Mouse (Mus musculus) liver, adult 2 months (tissue): ENCODE data around the gene Zfp36. TPM values are rescaled to one million over a fixed set of nuclear protein-coding genes. Genes with fewer than 3 reads are reported as not detected.

Source experiments
- DNase-seq: peaks from one replicate; pipeline ENCODE4 v3.0.0-alpha.2; 2011; ENCODE audit warnings: low read depth, low spot score; ENCODE audit errors: extremely low read depth
- H3K27ac ChIP-seq: fragments of 200-500 bp; replicated peaks from 2 replicates; pipeline ENCODE4 v1.5.1; 2012; ENCODE audit warnings: low read depth, mild to moderate bottlenecking, control low read depth, inconsistent platforms, low read length; ENCODE audit not compliant: insufficient read depth
- H3K27me3 ChIP-seq: fragments of 200-500 bp; 2 replicates; pipeline ENCODE4 v1.6.1; 2012; ENCODE audit warnings: mild to moderate bottlenecking, moderate library complexity, low read length, inconsistent platforms; ENCODE audit not compliant: control insufficient read depth, insufficient read depth
- H3K36me3 ChIP-seq: fragments of 200-500 bp; 2 replicates; pipeline ENCODE4 v1.6.1; 2012; ENCODE audit warnings: low read length, inconsistent platforms; ENCODE audit not compliant: control insufficient read depth, insufficient read depth
- H3K4me1 ChIP-seq: fragments of 200-500 bp; 2 replicates; pipeline ENCODE4 v1.6.1; 2011; ENCODE audit warnings: low read length; ENCODE audit not compliant: control insufficient read depth, insufficient read depth
- H3K4me3 ChIP-seq: fragments of 200-500 bp; 2 replicates; pipeline ENCODE4 v1.5.1; 2011; ENCODE audit warnings: low read depth, mild to moderate bottlenecking, control low read depth, low read length, moderate library complexity; ENCODE audit not compliant: insufficient read depth
- H3K79me2 ChIP-seq: fragments of 200-500 bp; 2 replicates; pipeline ENCODE4 v1.6.1; 2012; ENCODE audit warnings: inconsistent platforms, mild to moderate bottlenecking, low read length, moderate library complexity; ENCODE audit not compliant: control insufficient read depth, insufficient read depth
- H3K9ac ChIP-seq: fragments of 200-500 bp; 2 replicates; pipeline ENCODE4 v1.6.1; 2012; ENCODE audit warnings: low read depth, mild to moderate bottlenecking, control low read depth, inconsistent platforms, low read length
- CTCF ChIP-seq: fragments of 200-500 bp; IDR thresholded peaks from 2 replicates; pipeline ENCODE4 v1.5.1; 2011; ENCODE audit warnings: low read depth, low read length, control low read depth
- POLR2A ChIP-seq: fragments of 200-500 bp; IDR thresholded peaks from 2 replicates; pipeline ENCODE4 v1.6.1; 2011; ENCODE audit warnings: low read length, control low read depth; ENCODE audit not compliant: insufficient read depth; ENCODE audit errors: extremely low read depth
- WGBS: fragments of 180-500 bp; shearing (Covaris S2); methylation state at CpG from one replicate; pipeline ENCODE4 v1.1.7; 2018; 5-methylcytosine and 5-hydroxymethylcytosine counted together
- polyA plus RNA-seq: library from polyadenylated mRNA; depleted of rRNA; stranded (reverse); fragments of >200 nt; gene quantifications from 2 replicates; pipeline ENCODE4 v1.2.3, GENCODE M21; 2012
- total RNA-seq: library from RNA; depleted of rRNA; stranded (reverse); fragments of >200 nt; gene quantifications from 2 replicates; pipeline ENCODE4 v1.2.3, GENCODE M21; 2014

Zfp36 gene
- total and polyA plus RNA-seq, 2 experiments: 16.4 to 41.1 TPM

DNA sequence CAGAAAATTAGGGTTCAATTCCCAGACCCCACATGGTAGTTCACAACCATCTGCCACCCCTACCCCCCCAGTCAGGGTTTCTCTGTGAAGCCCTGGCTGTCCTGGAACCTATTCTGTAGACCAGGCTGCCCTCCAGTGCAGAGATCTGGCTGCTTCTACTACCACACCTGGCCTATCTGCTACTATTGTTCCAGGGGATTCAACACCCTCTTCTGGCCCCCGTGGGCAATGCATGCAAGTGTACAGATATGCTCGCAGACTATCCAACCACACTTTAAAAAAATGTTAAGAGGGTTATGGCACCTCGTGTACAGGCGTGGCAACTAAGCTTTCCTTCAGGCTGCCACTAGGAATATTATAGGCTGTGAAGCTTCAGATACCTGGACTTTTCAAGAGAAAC is 32.8 kb upstream of the Zfp36 start:
- no peaks in the 10 kb centered on the region for H3K27me3 ChIP-seq
- DNase-seq: no peak
- TF ChIP-seq CTCF (no peak), POLR2A (no peak)
- H3K4me1 ChIP-seq: no peaks in the 10 kb centered on the region
- H3K36me3 ChIP-seq: peaks cover 20% of the 10 kb centered on the region
- H3K9ac ChIP-seq: no peak overlapping the region
- WGBS: 84% methylated on average over 4 of the region's 4 CpGs
- no peaks in the 10 kb centered on the region for H3K79me2 ChIP-seq
- no peak overlapping the region for H3K27ac ChIP-seq
- no peak overlapping the region for H3K4me3 ChIP-seq

DNA sequence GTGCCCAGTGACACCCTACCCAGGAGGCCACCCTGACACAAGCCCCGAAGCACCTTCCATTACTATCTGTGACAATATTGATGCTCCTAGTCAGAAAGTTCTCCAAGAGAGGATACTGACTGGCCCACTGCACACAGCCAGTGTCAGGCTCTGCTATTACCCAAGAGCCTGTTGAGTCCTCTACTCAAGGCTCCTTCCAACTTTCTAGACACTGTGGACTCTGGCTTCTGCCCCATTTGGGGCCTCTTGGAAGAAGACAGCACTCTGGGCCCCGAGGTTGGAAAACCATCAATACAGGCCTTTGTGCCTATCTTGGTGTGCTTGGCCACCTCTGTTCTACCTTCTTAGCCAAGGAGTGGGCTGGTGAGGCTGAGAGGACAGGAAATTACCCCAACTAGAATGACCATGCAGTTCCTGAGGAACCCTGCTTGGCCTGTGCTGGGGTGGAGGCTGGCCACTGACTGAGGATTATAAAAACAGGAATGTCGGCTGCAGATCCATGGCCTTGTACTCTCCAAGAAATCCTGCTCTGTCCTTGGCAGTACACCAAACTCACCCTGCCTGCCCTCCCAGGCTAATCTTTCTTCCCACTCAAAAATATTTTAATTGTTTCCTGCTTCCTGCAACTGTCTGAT is 30.9 kb upstream of the Zfp36 start:
- Histone ChIP-seq H3K27me3 (no peaks in the 10 kb centered on the region), H3K36me3 (peaks cover 24% of the 10 kb centered on the region), H3K4me3 (no peak overlapping the region), H3K4me1 (no peaks in the 10 kb centered on the region), H3K27ac (peak overlapping the region; percentile 44), H3K79me2 (no peaks in the 10 kb centered on the region), H3K9ac (no peak overlapping the region)
- DNase-seq: peak; percentile 42
- WGBS: 65% methylated on average over 3 of the region's 3 CpGs
- TF ChIP-seq POLR2A (no peak), CTCF (no peak)

DNA sequence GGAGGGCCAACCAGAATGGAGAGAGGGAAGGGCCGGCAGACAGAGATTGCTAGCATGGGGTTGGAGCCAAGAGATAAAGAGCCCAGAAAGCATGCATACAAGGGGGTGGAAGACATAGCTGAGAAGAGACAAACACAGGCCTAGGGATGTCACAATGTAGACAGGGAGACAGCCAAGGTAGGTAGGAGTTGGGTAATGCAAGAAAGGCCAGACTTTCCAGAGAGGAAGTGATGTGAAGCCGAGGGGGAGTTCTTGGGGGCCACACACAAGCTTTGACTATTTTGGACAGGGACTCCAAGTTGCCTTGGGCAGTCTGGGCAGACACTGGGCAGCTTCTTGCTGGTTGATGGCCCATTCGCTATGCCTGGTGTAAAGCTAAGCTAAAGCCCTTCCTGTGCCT is 21.9 kb upstream of the Zfp36 start:
- 65% methylated on average over 3 of the region's 3 CpGs for WGBS

GRCm38 (mm10) chr7:28401030-28401429 is 21.0 kb upstream of the Zfp36 start:
- Histone ChIP-seq H3K27me3 (no peaks in the 10 kb centered on the region), H3K9ac (no peak overlapping the region), H3K27ac (no peak overlapping the region), H3K4me1 (no peaks in the 10 kb centered on the region), H3K4me3 (no peak overlapping the region), H3K36me3 (peaks cover 48% of the 10 kb centered on the region), H3K79me2 (no peaks in the 10 kb centered on the region)
- DNase-seq: no peak
- TF ChIP-seq CTCF: no peak
- TF ChIP-seq POLR2A: no peak
- WGBS: 88% methylated on average over 1 of the region's 1 CpGs

More for the DNA sequence above, 21.9 kb upstream of the Zfp36 start:
- H3K36me3 ChIP-seq: peaks cover 42% of the 10 kb centered on the region
- H3K27ac ChIP-seq: no peak overlapping the region
- H3K9ac ChIP-seq: no peak overlapping the region
- H3K4me3 ChIP-seq: no peak overlapping the region
- DNase-seq: no peak
- H3K79me2 ChIP-seq: no peaks in the 10 kb centered on the region
- TF ChIP-seq CTCF (no peak), POLR2A (no peak)
- H3K4me1 ChIP-seq: no peaks in the 10 kb centered on the region
- H3K27me3 ChIP-seq: no peaks in the 10 kb centered on the region

GRCm38 (mm10) chr7:28398696-28399340 is 18.8 kb upstream of the Zfp36 start:
- Histone ChIP-seq H3K36me3 (peaks cover 40% of the 10 kb centered on the region), H3K4me1 (peaks cover under 1% of the 10 kb centered on the region), H3K79me2 (0 out of 2 replicates have a peak, but pooled peaks cover under 1% of the 10 kb centered on the region), H3K27ac (no peak overlapping the region), H3K27me3 (no peaks in the 10 kb centered on the region), H3K4me3 (no peak overlapping the region), H3K9ac (no peak overlapping the region)
- TF ChIP-seq POLR2A (no peak), CTCF (no peak)
- DNase-seq: no peak
- WGBS: 94% methylated on average over 10 of the region's 10 CpGs

- peaks cover 8% of the 10 kb centered on the region; the same call in 1 of the 2 replicates for H3K79me2 ChIP-seq
- H3K4me3 ChIP-seq: no peak overlapping the region
- H3K4me1 ChIP-seq: peaks cover 6% of the 10 kb centered on the region
- TF ChIP-seq CTCF (no peak), POLR2A (no peak)
- peaks cover 37% of the 10 kb centered on the region for H3K36me3 ChIP-seq
- H3K9ac ChIP-seq: no peak overlapping the region
- H3K27ac ChIP-seq: no peak overlapping the region
- 73% methylated on average over 3 of the region's 3 CpGs for WGBS
- no peak for DNase-seq
- no peaks in the 10 kb centered on the region for H3K27me3 ChIP-seq
Observed at GRCm38 (mm10) chr7:28398000-28398399, 17.9 kb upstream of the Zfp36 start.
